Mouse (Mus musculus) heart, embryonic 13.5 days (tissue): ENCODE measurements around the gene Endog. TPM values are rescaled to one million over a fixed set of nuclear protein-coding genes. Genes with fewer than 3 reads are reported as not detected.
"Not testable (repeated sequence)": the region's sequence is repeated elsewhere in the genome, so short reads cannot be mapped to it uniquely, and the experiment has no call there.

Source experiments
- ATAC-seq: fragments of 200-750 bp; cut with Nextera tagmentation; 2 replicates; pipeline ENCODE4 v1.8.0; 2017; ENCODE audit warnings: moderate TSS enrichment; ENCODE audit not compliant: insufficient number of reproducible peaks, low FRiP score, low TSS enrichment; ENCODE audit errors: extremely low read depth
- H3K27ac ChIP-seq: fragments of 300-500 bp; sonication (generic); replicated peaks from 2 replicates; pipeline ENCODE4 v1.5.1; 2015; ENCODE audit warnings: moderate library complexity, mild to moderate bottlenecking, inconsistent platforms
- H3K27me3 ChIP-seq: fragments of 300-500 bp; sonication (generic); replicated peaks from 2 replicates; pipeline ENCODE4 v1.6.1; 2015; ENCODE audit warnings: mild to moderate bottlenecking, inconsistent platforms
- H3K36me3 ChIP-seq: fragments of 300-500 bp; sonication (generic); 2 replicates; pipeline ENCODE4 v1.6.1; 2015; ENCODE audit warnings: mild to moderate bottlenecking, inconsistent platforms
- H3K4me1 ChIP-seq: fragments of 300-500 bp; sonication (generic); 2 replicates; pipeline ENCODE4 v1.6.1; 2015; ENCODE audit warnings: inconsistent platforms
- H3K4me2 ChIP-seq: fragments of 300-500 bp; sonication (generic); 2 replicates; pipeline ENCODE4 v1.6.1; 2015; ENCODE audit warnings: inconsistent platforms, mild to moderate bottlenecking, moderate library complexity
- H3K4me3 ChIP-seq: fragments of 300-500 bp; sonication (generic); 2 replicates; pipeline ENCODE4 v1.5.1; 2015; ENCODE audit warnings: moderate library complexity, mild to moderate bottlenecking, inconsistent platforms
- H3K9ac ChIP-seq: fragments of 300-500 bp; sonication (generic); 2 replicates; pipeline ENCODE4 v1.6.1; 2015; ENCODE audit warnings: inconsistent platforms, mild to moderate bottlenecking, moderate library complexity
- H3K9me3 ChIP-seq: fragments of 300-500 bp; sonication (generic); 2 replicates; pipeline ENCODE4 v1.6.1; 2016; ENCODE audit warnings: inconsistent platforms
- WGBS: fragments of 180-500 bp; shearing (Covaris S2); methylation state at CpG from one replicate; pipeline ENCODE4 v1.1.7; 2015; ENCODE audit warnings: mixed read lengths; 5-methylcytosine and 5-hydroxymethylcytosine counted together
- polyA plus RNA-seq: library from polyadenylated mRNA; unstranded; fragments of >200 nt; fragmentation: Nextera tagmentation; extraction: Ambion mirVana; gene quantifications from 2 replicates; pipeline ENCODE4 v1.2.1, GENCODE M21; 2015

Gene Endog
- polyA plus RNA-seq, result 30.4 and 30.6 TPM in 2 replicates

- under 1% methylated on average over 74 of the region's 75 CpGs for WGBS
- Histone ChIP-seq H3K4me2 (peak within 1 kb of the TSS; percentile 93), H3K27me3 (no peaks in the 10 kb centered on the region), H3K27ac (peak within 1 kb of the TSS; percentile 95), H3K9me3 (peaks cover 14% of the 10 kb centered on the region), H3K9ac (peak within 1 kb of the TSS; percentile 89), H3K4me1 (peaks cover 18% of the 10 kb centered on the region), H3K4me3 (peak within 1 kb of the TSS; percentile 70), H3K36me3 (peaks cover 42% of the 10 kb centered on the region)
- ATAC-seq, result peak; percentile 79; the same call in 1 of the 2 replicates
These were observed at the start of gene Endog for GRCm38 (mm10) chr2:30171371-30171996. Gene Endog, plus strand, starts transcription at chr2:30171493.

- Histone ChIP-seq H3K27ac (no peak overlapping the region), H3K4me2 (no peak overlapping the region), H3K27me3 (no peaks in the 10 kb centered on the region), H3K9me3 (no peaks in the 10 kb centered on the region), H3K36me3 (peaks cover 8% of the 10 kb centered on the region; the same call in 1 of the 2 replicates), H3K4me1 (peaks cover 17% of the 10 kb centered on the region), H3K9ac (no peak overlapping the region), H3K4me3 (no peak overlapping the region)
- ATAC-seq, result no peak
- WGBS, result 75% methylated on average over 5 of the region's 5 CpGs
These were observed 48.5 kb upstream of the Endog start for GRCm38 (mm10) chr2:30122766-30123165.

- ATAC-seq, result peak; percentile 30; the same call in 1 of the 2 replicates
- Histone ChIP-seq H3K4me2 (peak overlapping the region; percentile 82), H3K4me1 (peaks cover 17% of the 10 kb centered on the region), H3K27ac (peak overlapping the region; percentile 90), H3K36me3 (peaks cover 8% of the 10 kb centered on the region; the same call in 1 of the 2 replicates), H3K9ac (peak overlapping the region; percentile 96), H3K4me3 (peak overlapping the region; percentile 89), H3K27me3 (no peaks in the 10 kb centered on the region), H3K9me3 (no peaks in the 10 kb centered on the region)
- WGBS, result 2% methylated on average over 36 of the region's 44 CpGs
These were observed 47.4 kb upstream of the Endog start for GRCm38 (mm10) chr2:30123729-30124471.

GRCm38 (mm10) chr2:30124472-30125274 lies 46.6 kb upstream of the Endog start, which contains the start of gene Zer1:
Gene Zer1, minus strand, starts transcription at chr2:30124585.
- Histone ChIP-seq H3K27ac (peak within 1 kb of the TSS; percentile 90), H3K9ac (peak within 1 kb of the TSS; percentile 96), H3K27me3 (no peaks in the 10 kb centered on the region), H3K9me3 (no peaks in the 10 kb centered on the region), H3K36me3 (peaks cover 5% of the 10 kb centered on the region; the same call in 1 of the 2 replicates), H3K4me1 (peaks cover 17% of the 10 kb centered on the region), H3K4me2 (peak within 1 kb of the TSS; percentile 82), H3K4me3 (peak within 1 kb of the TSS; percentile 89)
- peak; percentile 94 for ATAC-seq
- WGBS, result 11% methylated on average over 31 of the region's 31 CpGs

GRCm38 (mm10) chr2:30128789-30129188 lies 42.5 kb upstream of the Endog start:
- ATAC-seq, result no peak
- H3K4me1 ChIP-seq, result peaks cover 16% of the 10 kb centered on the region
- H3K4me2 ChIP-seq, result no peak overlapping the region
- no peaks in the 10 kb centered on the region for H3K36me3 ChIP-seq
- no peak overlapping the region for H3K9ac ChIP-seq
- H3K4me3 ChIP-seq, result no peak overlapping the region
- 29% methylated on average over 2 of the region's 2 CpGs for WGBS
- H3K9me3 ChIP-seq, result no peaks in the 10 kb centered on the region
- H3K27ac ChIP-seq, result no peak overlapping the region
- no peaks in the 10 kb centered on the region for H3K27me3 ChIP-seq

GRCm38 (mm10) chr2:30130156-30130555 lies 41.1 kb upstream of the Endog start:
- H3K4me3 ChIP-seq, result no peak overlapping the region
- H3K27me3 ChIP-seq, result no peaks in the 10 kb centered on the region
- H3K36me3 ChIP-seq, result peaks cover 1% of the 10 kb centered on the region; the same call in 1 of the 2 replicates
- WGBS, result 78% methylated on average over 4 of the region's 4 CpGs
- no peak overlapping the region for H3K4me2 ChIP-seq
- peaks cover 22% of the 10 kb centered on the region for H3K4me1 ChIP-seq
- ATAC-seq, result no peak
- H3K9me3 ChIP-seq, result no peaks in the 10 kb centered on the region
- H3K27ac ChIP-seq, result no peak overlapping the region
- H3K9ac ChIP-seq, result no peak overlapping the region

GRCm38 (mm10) chr2:30131240-30131639 lies 40.1 kb upstream of the Endog start:
- not testable (repeated sequence) for H3K27ac ChIP-seq, ATAC-seq, H3K9ac ChIP-seq, H3K9me3 ChIP-seq, H3K4me3 ChIP-seq, H3K27me3 ChIP-seq, H3K4me2 ChIP-seq
- Histone ChIP-seq H3K4me1 (peaks cover 24% of the 10 kb centered on the region), H3K36me3 (peaks cover 11% of the 10 kb centered on the region)
- WGBS, result 59% methylated on average over 5 of the region's 5 CpGs

- H3K9ac ChIP-seq, result peak overlapping the region; percentile 95
- no peaks in the 10 kb centered on the region for H3K9me3 ChIP-seq
- peak overlapping the region; percentile 90 for H3K27ac ChIP-seq
- peak overlapping the region; percentile 84 for H3K4me2 ChIP-seq
- peaks cover 24% of the 10 kb centered on the region for H3K4me1 ChIP-seq
- H3K4me3 ChIP-seq, result peak overlapping the region; percentile 91
- peaks cover 29% of the 10 kb centered on the region for H3K36me3 ChIP-seq
- no peaks in the 10 kb centered on the region for H3K27me3 ChIP-seq
- 19% methylated on average over 16 of the region's 16 CpGs for WGBS
- no peak for ATAC-seq
These were observed 38.3 kb upstream of the Endog start for GRCm38 (mm10) chr2:30132801-30133612.

- Histone ChIP-seq H3K9ac (peak within 1 kb of the TSS; percentile 95), H3K27me3 (no peaks in the 10 kb centered on the region), H3K9me3 (no peaks in the 10 kb centered on the region), H3K36me3 (peaks cover 37% of the 10 kb centered on the region), H3K27ac (peak within 1 kb of the TSS; percentile 90), H3K4me1 (peaks cover 24% of the 10 kb centered on the region), H3K4me3 (peak within 1 kb of the TSS; percentile 91), H3K4me2 (peak within 1 kb of the TSS; percentile 84)
- ATAC-seq, result peak; percentile 92
- WGBS, result under 1% methylated on average over 46 of the region's 46 CpGs
These were observed 37.5 kb upstream of the Endog start, which contains the start of gene Tbc1d13 for GRCm38 (mm10) chr2:30133613-30134377. Gene Tbc1d13, plus strand, starts transcription at chr2:30133746.

- no peaks in the 10 kb centered on the region for H3K27me3 ChIP-seq
- H3K4me2 ChIP-seq, result peak overlapping the region; percentile 84
- H3K4me1 ChIP-seq, result peaks cover 24% of the 10 kb centered on the region
- peak overlapping the region; percentile 91 for H3K4me3 ChIP-seq
- peak overlapping the region; percentile 95 for H3K9ac ChIP-seq
- peak overlapping the region; percentile 90 for H3K27ac ChIP-seq
- ATAC-seq, result no peak
- peaks cover 40% of the 10 kb centered on the region for H3K36me3 ChIP-seq
- H3K9me3 ChIP-seq, result no peaks in the 10 kb centered on the region
- WGBS, result 23% methylated on average over 6 of the region's 6 CpGs
These were observed 36.9 kb upstream of the Endog start for GRCm38 (mm10) chr2:30134378-30134711.
